Mouse (Mus musculus): ENCODE data around the gene Timp2. TPM values are rescaled to one million over a fixed set of nuclear protein-coding genes. Genes with fewer than 3 reads are reported as not detected.
"Not testable (repeated sequence)": the region's sequence is repeated elsewhere in the genome, so short reads cannot be mapped to it uniquely, and the experiment has no call there.

Timp2 gene
- polyA plus RNA-seq, 1 experiment from 2014 or later = 5.8 TPM

- Histone ChIP-seq H3K4me2 (no peak overlapping the region), H3K36me3 (replicated peaks) (peaks cover 15% of the 10 kb centered on the region)
- 60% methylated on average over 5 of the region's 5 CpGs for WGBS (ENCODE audit: insufficient replicate concordance)
These were observed 38.5 kb upstream of the Timp2 start for GRCm38 (mm10) chr11:118393991-118394390.

GRCm38 (mm10) chr11:118387816-118388215 lies 32.3 kb upstream of the Timp2 start:
- not testable (repeated sequence) for H3K4me1 ChIP-seq (replicated peaks); H3K27me3 ChIP-seq; H3K9me3 ChIP-seq (replicated peaks); H3K27ac ChIP-seq (replicated peaks); ATAC-seq (ENCODE audit: insufficient read depth); H3K36me3 ChIP-seq (replicated peaks); H3K9ac ChIP-seq; H3K4me2 ChIP-seq; H3K4me3 ChIP-seq (replicated peaks)
- WGBS (ENCODE audit: insufficient replicate concordance) = 81% methylated on average over 13 of the region's 13 CpGs

More at GRCm38 (mm10) chr11:118393991-118394390, 38.5 kb upstream of the Timp2 start:
- Histone ChIP-seq H3K27me3 (no peaks in the 10 kb centered on the region), H3K9me3 (replicated peaks) (no peaks in the 10 kb centered on the region), H3K4me1 (replicated peaks) (0 out of 2 replicates have a peak, but pooled peaks cover under 1% of the 10 kb centered on the region), H3K4me3 (replicated peaks) (no peak overlapping the region), H3K27ac (replicated peaks) (no peak overlapping the region), H3K9ac (no peak overlapping the region)
- no peak for ATAC-seq (ENCODE audit: insufficient read depth)

- WGBS (ENCODE audit: insufficient replicate concordance) = 31% methylated on average over 11 of the region's 11 CpGs
- no peak for ATAC-seq (ENCODE audit: insufficient read depth)
These were observed 23.9 kb upstream of the Timp2 start for GRCm38 (mm10) chr11:118379251-118380009.

GRCm38 (mm10) chr11:118378656-118379055 lies 23.1 kb upstream of the Timp2 start:
- H3K4me2 ChIP-seq = no peak overlapping the region

More at GRCm38 (mm10) chr11:118379251-118380009, 23.9 kb upstream of the Timp2 start:
- Histone ChIP-seq H3K36me3 (replicated peaks) (no peaks in the 10 kb centered on the region), H3K27me3 (no peaks in the 10 kb centered on the region), H3K27ac (replicated peaks) (no peak overlapping the region), H3K4me2 (no peak overlapping the region), H3K9me3 (replicated peaks) (no peaks in the 10 kb centered on the region), H3K4me3 (replicated peaks) (no peak overlapping the region), H3K4me1 (replicated peaks) (no peaks in the 10 kb centered on the region), H3K9ac (no peak overlapping the region)

GRCm38 (mm10) chr11:118376323-118376722 lies 20.8 kb upstream of the Timp2 start:
- not testable (repeated sequence) for ATAC-seq (ENCODE audit: insufficient read depth); H3K4me3 ChIP-seq (replicated peaks); H3K9ac ChIP-seq; H3K36me3 ChIP-seq (replicated peaks); H3K27me3 ChIP-seq; H3K9me3 ChIP-seq (replicated peaks); H3K4me1 ChIP-seq (replicated peaks); H3K27ac ChIP-seq (replicated peaks); H3K4me2 ChIP-seq

More at GRCm38 (mm10) chr11:118378656-118379055, 23.1 kb upstream of the Timp2 start:
- Histone ChIP-seq H3K36me3 (replicated peaks) (no peaks in the 10 kb centered on the region), H3K9ac (no peak overlapping the region), H3K4me3 (replicated peaks) (no peak overlapping the region), H3K9me3 (replicated peaks) (no peaks in the 10 kb centered on the region), H3K27me3 (no peaks in the 10 kb centered on the region), H3K4me1 (replicated peaks) (no peaks in the 10 kb centered on the region), H3K27ac (replicated peaks) (no peak overlapping the region)
- WGBS (ENCODE audit: insufficient replicate concordance) = 58% methylated on average over 6 of the region's 6 CpGs
- no peak for ATAC-seq (ENCODE audit: insufficient read depth)

GRCm38 (mm10) chr11:118375881-118376280 lies 20.3 kb upstream of the Timp2 start:
- ATAC-seq (ENCODE audit: insufficient read depth) = no peak
- Histone ChIP-seq H3K36me3 (replicated peaks) (no peaks in the 10 kb centered on the region), H3K9ac (no peak overlapping the region), H3K4me2 (no peak overlapping the region), H3K27ac (replicated peaks) (no peak overlapping the region), H3K9me3 (replicated peaks) (no peaks in the 10 kb centered on the region), H3K27me3 (no peaks in the 10 kb centered on the region), H3K4me1 (replicated peaks) (no peaks in the 10 kb centered on the region), H3K4me3 (replicated peaks) (no peak overlapping the region)
- 60% methylated on average over 5 of the region's 5 CpGs for WGBS (ENCODE audit: insufficient replicate concordance)

GRCm38 (mm10) chr11:118375461-118375860 lies 19.9 kb upstream of the Timp2 start:
- H3K9me3 ChIP-seq (replicated peaks) = no peaks in the 10 kb centered on the region
- no peak overlapping the region for H3K9ac ChIP-seq
- H3K36me3 ChIP-seq (replicated peaks) = no peaks in the 10 kb centered on the region
- 70% methylated on average over 8 of the region's 8 CpGs for WGBS (ENCODE audit: insufficient replicate concordance)
- ATAC-seq (ENCODE audit: insufficient read depth) = no peak
- no peak overlapping the region for H3K4me3 ChIP-seq (replicated peaks)
- H3K4me2 ChIP-seq = no peak overlapping the region
- H3K4me1 ChIP-seq (replicated peaks) = no peaks in the 10 kb centered on the region
- H3K27ac ChIP-seq (replicated peaks) = no peak overlapping the region
- no peaks in the 10 kb centered on the region for H3K27me3 ChIP-seq

- Histone ChIP-seq H3K4me1 (replicated peaks) (no peaks in the 10 kb centered on the region), H3K4me2 (no peak overlapping the region), H3K9me3 (replicated peaks) (no peaks in the 10 kb centered on the region), H3K9ac (no peak overlapping the region), H3K27ac (replicated peaks) (no peak overlapping the region), H3K27me3 (no peaks in the 10 kb centered on the region), H3K36me3 (replicated peaks) (no peaks in the 10 kb centered on the region), H3K4me3 (replicated peaks) (no peak overlapping the region)
- ATAC-seq (ENCODE audit: insufficient read depth) = no peak
These were observed 19.5 kb upstream of the Timp2 start for GRCm38 (mm10) chr11:118375006-118375405.

GRCm38 (mm10) chr11:118374506-118374905 lies 19.0 kb upstream of the Timp2 start:
- ATAC-seq (ENCODE audit: insufficient read depth) = no peak
- WGBS (ENCODE audit: insufficient replicate concordance) = 43% methylated on average over 5 of the region's 5 CpGs
- no peak overlapping the region for H3K4me3 ChIP-seq (replicated peaks)

GRCm38 (mm10) chr11:118372641-118373040 lies 17.1 kb upstream of the Timp2 start:
- no peak for ATAC-seq (ENCODE audit: insufficient read depth)
- H3K9me3 ChIP-seq (replicated peaks) = no peaks in the 10 kb centered on the region
- no peak overlapping the region for H3K9ac ChIP-seq
- H3K27ac ChIP-seq (replicated peaks) = no peak overlapping the region
- no peaks in the 10 kb centered on the region for H3K4me1 ChIP-seq (replicated peaks)
- no peaks in the 10 kb centered on the region for H3K36me3 ChIP-seq (replicated peaks)
- H3K27me3 ChIP-seq = no peaks in the 10 kb centered on the region; the same call in 1 of the 2 replicates
- 55% methylated on average over 7 of the region's 7 CpGs for WGBS (ENCODE audit: insufficient replicate concordance)
- H3K4me3 ChIP-seq (replicated peaks) = no peak overlapping the region
- no peak overlapping the region for H3K4me2 ChIP-seq

More at GRCm38 (mm10) chr11:118374506-118374905, 19.0 kb upstream of the Timp2 start:
- H3K9ac ChIP-seq = no peak overlapping the region
- H3K9me3 ChIP-seq (replicated peaks) = no peaks in the 10 kb centered on the region
- no peaks in the 10 kb centered on the region; the same call in 1 of the 2 replicates for H3K27me3 ChIP-seq
- no peaks in the 10 kb centered on the region for H3K4me1 ChIP-seq (replicated peaks)
- H3K27ac ChIP-seq (replicated peaks) = no peak overlapping the region
- no peak overlapping the region for H3K4me2 ChIP-seq
- H3K36me3 ChIP-seq (replicated peaks) = no peaks in the 10 kb centered on the region

GRCm38 (mm10) chr11:118371876-118372275 lies 16.3 kb upstream of the Timp2 start:
- Histone ChIP-seq H3K9me3 (replicated peaks) (no peaks in the 10 kb centered on the region), H3K9ac (no peak overlapping the region), H3K27me3 (no peaks in the 10 kb centered on the region; the same call in 1 of the 2 replicates), H3K4me2 (no peak overlapping the region), H3K27ac (replicated peaks) (no peak overlapping the region), H3K4me1 (replicated peaks) (no peaks in the 10 kb centered on the region), H3K36me3 (replicated peaks) (no peaks in the 10 kb centered on the region), H3K4me3 (replicated peaks) (no peak overlapping the region)
- no peak for ATAC-seq (ENCODE audit: insufficient read depth)
- 75% methylated on average over 7 of the region's 7 CpGs for WGBS (ENCODE audit: insufficient replicate concordance)

GRCm38 (mm10) chr11:118369657-118370056 lies 14.1 kb upstream of the Timp2 start:
- no peaks in the 10 kb centered on the region for H3K4me1 ChIP-seq (replicated peaks)
- no peaks in the 10 kb centered on the region for H3K36me3 ChIP-seq (replicated peaks)
- H3K27me3 ChIP-seq = no peaks in the 10 kb centered on the region; the same call in 1 of the 2 replicates
- H3K9me3 ChIP-seq (replicated peaks) = no peaks in the 10 kb centered on the region
- no peak overlapping the region for H3K4me2 ChIP-seq
- no peak for ATAC-seq (ENCODE audit: insufficient read depth)
- H3K27ac ChIP-seq (replicated peaks) = no peak overlapping the region
- WGBS (ENCODE audit: insufficient replicate concordance) = 53% methylated on average over 8 of the region's 8 CpGs
- no peak overlapping the region for H3K4me3 ChIP-seq (replicated peaks)
- no peak overlapping the region for H3K9ac ChIP-seq

Data from liver, embryonic 15.5 days (tissue).